Mouse (Mus musculus) heart, adult 9 months (tissue): ENCODE measurements at regions not wholly inside any gene's neighbourhood (a gene's known extent, or its start where the extent isn't known, plus 50 kb on each side); places are given as distances from the start of the nearest gene placed in this dataset.

Experiments used
- DNase-seq, 2 experiments: peaks; one replicate each; pipeline ENCODE4 v3.0.0; 2022; ENCODE audit warnings: low spot score in 2 of 2

- DNase-seq = no peak
Measured at GRCm38 (mm10) chr11:113091901-113092568, 310.0 kb downstream of the Sox9 start.

GRCm38 (mm10) chr11:113093895-113094445, 311.9 kb downstream of the Sox9 start:
- DNase-seq = no peak

- DNase-seq = no peak
Measured at GRCm38 (mm10) chr11:113095625-113096024, 313.6 kb downstream of the Sox9 start.

GRCm38 (mm10) chr11:113096209-113096608, 314.2 kb downstream of the Sox9 start:
- DNase-seq = no peak

- DNase-seq = no peak
Measured at GRCm38 (mm10) chr11:113098360-113098759, 316.3 kb downstream of the Sox9 start.

GRCm38 (mm10) chr11:113100800-113101199, 318.8 kb downstream of the Sox9 start:
- peak in 1 of 2 experiments; percentile 15 for DNase-seq

GRCm38 (mm10) chr11:113101534-113101933, 319.5 kb downstream of the Sox9 start:
- peak; percentile 30 to 40 for DNase-seq

- no peak for DNase-seq
Measured at GRCm38 (mm10) chr11:113103161-113103845, 321.3 kb downstream of the Sox9 start.

GRCm38 (mm10) chr11:113105371-113105770, 323.3 kb downstream of the Sox9 start:
- DNase-seq = peak in 1 of 2 experiments; percentile 27

- no peak for DNase-seq
Measured at GRCm38 (mm10) chr11:113107205-113107844, 325.3 kb downstream of the Sox9 start.

- no peak for DNase-seq
Measured at GRCm38 (mm10) chr11:113107966-113108699, 326.1 kb downstream of the Sox9 start.

GRCm38 (mm10) chr11:113109096-113109495, 327.1 kb downstream of the Sox9 start:
- no peak for DNase-seq

- no peak for DNase-seq
Measured at GRCm38 (mm10) chr11:113113220-113113817, 331.3 kb downstream of the Sox9 start.

GRCm38 (mm10) chr11:113117179-113117898, 335.3 kb downstream of the Sox9 start:
- DNase-seq = no peak

- DNase-seq = no peak
Measured at GRCm38 (mm10) chr11:113120570-113120969, 338.5 kb downstream of the Sox9 start.

GRCm38 (mm10) chr11:113121307-113121706, 339.3 kb downstream of the Sox9 start:
- no peak for DNase-seq

GRCm38 (mm10) chr11:113122137-113122536, 340.1 kb downstream of the Sox9 start:
- DNase-seq = no peak

GRCm38 (mm10) chr11:113122964-113123363, 340.9 kb downstream of the Sox9 start:
- DNase-seq = no peak

- no peak for DNase-seq
Measured at GRCm38 (mm10) chr11:113125832-113126231, 343.8 kb downstream of the Sox9 start.

GRCm38 (mm10) chr11:113129192-113129591, 347.2 kb downstream of the Sox9 start:
- no peak for DNase-seq

GRCm38 (mm10) chr11:113129975-113130374, 348.0 kb downstream of the Sox9 start:
- DNase-seq = no peak
